Mouse (Mus musculus): ENCODE data around the gene Snca. TPM values are rescaled to one million over a fixed set of nuclear protein-coding genes. Genes with fewer than 3 reads are reported as not detected.
"Not testable (repeated sequence)": the region's sequence is repeated elsewhere in the genome, so short reads cannot be mapped to it uniquely, and the experiment has no call there.

Snca gene
- total and polyA plus RNA-seq, 2 experiments from 2014 or later, result 2.4 to 15.7 TPM

DNA sequence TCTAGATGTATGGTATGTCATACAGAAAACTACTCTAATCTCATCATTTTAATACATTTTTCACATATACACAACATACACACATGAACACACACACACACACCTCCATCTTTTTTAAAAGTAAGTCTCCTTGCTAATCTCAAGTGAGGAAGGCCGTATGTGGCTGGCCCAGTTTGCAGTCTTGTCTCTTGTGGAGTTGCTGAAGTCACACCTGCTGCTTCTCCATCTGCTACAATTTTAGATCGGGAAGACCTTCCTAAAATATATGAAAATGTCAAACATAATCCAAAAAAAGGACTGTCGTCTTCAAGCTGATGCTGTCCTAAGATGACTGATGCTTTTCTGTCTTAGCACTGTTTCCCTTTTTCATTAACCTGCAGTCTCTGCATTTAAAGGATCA lies 112.1 kb downstream of the Snca start:
- no peak for TF ChIP-seq CTCF (IDR thresholded peaks at IDR 0.05; ENCODE audit: low read depth)
- Histone ChIP-seq H3K9ac (replicated peaks; ENCODE audit: low read depth, low read length) (no peak overlapping the region), H3K27ac (ENCODE audit: low read depth) (no peak overlapping the region), H3K27me3 (ENCODE audit: control insufficient read depth, insufficient read depth, low read length) (no peaks in the 10 kb centered on the region), H3K4me3 (ENCODE audit: low read depth, low read length) (no peak overlapping the region), H3K4me2 (ENCODE audit: low read depth, low read length) (no peak overlapping the region), H3K4me1 (ENCODE audit: control insufficient read depth, insufficient read depth) (no peaks in the 10 kb centered on the region), H3K36me3 (replicated peaks; ENCODE audit: control insufficient read depth, insufficient read depth, low read length) (no peaks in the 10 kb centered on the region), H3K9me3 (replicated peaks; ENCODE audit: control insufficient read depth, low read length) (no peaks in the 10 kb centered on the region)
- DNase-seq (ENCODE audit: low spot score) (no peak), ATAC-seq (ENCODE audit: insufficient read depth, low read depth) (no peak)
- WGBS, result 73% methylated on average over 3 of the region's 3 CpGs

DNA sequence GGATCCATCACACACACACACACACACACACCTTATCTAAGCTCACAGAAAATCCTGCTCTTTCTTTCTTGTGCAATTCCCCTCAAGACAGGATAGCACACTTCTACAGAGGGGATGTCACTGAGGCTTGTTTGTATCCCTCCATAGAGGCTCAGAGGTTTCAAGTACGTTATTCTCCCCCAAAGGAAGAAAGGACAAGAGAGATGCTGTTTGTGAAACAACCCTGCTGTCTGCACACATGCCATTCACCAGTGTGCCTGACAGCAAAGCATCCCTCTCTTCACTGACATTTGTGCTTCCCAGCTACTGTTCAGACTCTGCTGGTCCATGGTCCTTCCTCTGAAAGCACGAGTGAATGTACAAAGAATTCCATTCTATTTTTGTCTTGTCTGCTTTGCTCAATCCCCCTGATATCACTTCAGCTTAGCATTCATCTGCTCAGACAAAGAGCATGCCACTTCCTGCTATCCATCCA lies 119.6 kb downstream of the Snca start:
- Histone ChIP-seq H3K4me1 (ENCODE audit: control insufficient read depth, insufficient read depth) (peaks cover 3% of the 10 kb centered on the region; the same call in 1 of the 2 replicates), H3K4me3 (ENCODE audit: low read depth, low read length) (no peak overlapping the region), H3K9ac (replicated peaks; ENCODE audit: low read depth, low read length) (no peak overlapping the region), H3K4me2 (ENCODE audit: low read depth, low read length) (no peak overlapping the region), H3K27me3 (ENCODE audit: control insufficient read depth, insufficient read depth, low read length) (no peaks in the 10 kb centered on the region), H3K27ac (ENCODE audit: low read depth) (no peak overlapping the region), H3K36me3 (replicated peaks; ENCODE audit: control insufficient read depth, insufficient read depth, low read length) (no peaks in the 10 kb centered on the region), H3K9me3 (replicated peaks; ENCODE audit: control insufficient read depth, low read length) (no peaks in the 10 kb centered on the region)
- no peak for ATAC-seq (ENCODE audit: insufficient read depth, low read depth)
- 4% methylated on average over 2 of the region's 2 CpGs for WGBS
- no peak for DNase-seq (ENCODE audit: low spot score)
- TF ChIP-seq EP300 (IDR thresholded peaks at IDR 0.05; ENCODE audit: low read depth) (no peak), CTCF (IDR thresholded peaks at IDR 0.05; ENCODE audit: low read depth) (no peak)

DNA sequence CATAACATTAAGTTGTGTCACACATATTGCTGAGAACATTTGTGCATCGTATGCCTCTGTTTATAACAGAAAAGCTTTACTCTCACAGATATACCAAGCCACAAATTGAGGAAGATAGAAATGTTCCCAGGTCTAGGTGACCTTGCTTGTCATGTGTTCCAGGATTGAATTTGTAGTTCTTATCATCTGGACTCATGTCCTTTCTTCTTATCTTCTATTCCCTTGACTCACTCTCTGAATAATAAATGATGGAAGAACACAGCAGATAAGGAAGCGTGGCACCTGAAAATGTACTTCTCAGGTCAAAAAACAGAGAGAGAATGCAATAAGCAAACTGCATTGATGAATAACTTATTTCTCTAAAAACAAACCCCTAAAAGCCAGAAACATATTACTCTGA lies 131.6 kb downstream of the Snca start:
- Histone ChIP-seq H3K9me3 (replicated peaks; ENCODE audit: control insufficient read depth, low read length) (no peaks in the 10 kb centered on the region), H3K9ac (replicated peaks; ENCODE audit: low read depth, low read length) (no peak overlapping the region), H3K27me3 (ENCODE audit: control insufficient read depth, insufficient read depth, low read length) (no peaks in the 10 kb centered on the region), H3K4me3 (ENCODE audit: low read depth, low read length) (no peak overlapping the region), H3K4me1 (ENCODE audit: control insufficient read depth, insufficient read depth) (no peaks in the 10 kb centered on the region), H3K36me3 (replicated peaks; ENCODE audit: control insufficient read depth, insufficient read depth, low read length) (no peaks in the 10 kb centered on the region), H3K4me2 (ENCODE audit: low read depth, low read length) (no peak overlapping the region), H3K27ac (ENCODE audit: low read depth) (no peak overlapping the region)
- WGBS, result 55% methylated on average over 2 of the region's 2 CpGs
- ATAC-seq (ENCODE audit: insufficient read depth, low read depth), result no peak
- no peak for TF ChIP-seq EP300 (IDR thresholded peaks at IDR 0.05; ENCODE audit: low read depth)
- no peak for TF ChIP-seq CTCF (IDR thresholded peaks at IDR 0.05; ENCODE audit: low read depth)
- DNase-seq (ENCODE audit: low spot score), result no peak

DNA sequence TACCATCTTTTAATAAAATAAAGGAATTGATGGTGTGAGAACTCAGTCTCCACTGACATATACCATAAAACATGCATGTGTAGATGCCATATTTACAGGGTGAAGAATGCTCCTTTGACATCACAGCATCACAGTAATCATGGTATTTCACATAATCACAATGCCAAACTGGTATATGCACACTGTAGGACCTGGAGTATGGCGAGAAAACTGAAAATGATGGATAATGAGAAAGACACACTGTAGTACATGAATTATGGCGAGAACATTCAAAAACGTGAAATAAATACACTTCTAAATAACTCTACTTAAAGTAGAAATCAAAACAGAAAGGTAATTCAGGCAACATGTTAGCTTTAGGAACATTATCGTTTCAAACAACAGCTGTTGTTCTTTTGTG lies 142.6 kb downstream of the Snca start:
- not testable (repeated sequence) for H3K4me2 ChIP-seq (ENCODE audit: low read depth, low read length); DNase-seq (ENCODE audit: low spot score); H3K4me3 ChIP-seq (ENCODE audit: low read depth, low read length); H3K9ac ChIP-seq (replicated peaks; ENCODE audit: low read depth, low read length); H3K36me3 ChIP-seq (replicated peaks; ENCODE audit: control insufficient read depth, insufficient read depth, low read length); H3K4me1 ChIP-seq (ENCODE audit: control insufficient read depth, insufficient read depth); H3K9me3 ChIP-seq (replicated peaks; ENCODE audit: control insufficient read depth, low read length); ATAC-seq (ENCODE audit: insufficient read depth, low read depth); H3K27ac ChIP-seq (ENCODE audit: low read depth); H3K27me3 ChIP-seq (ENCODE audit: control insufficient read depth, insufficient read depth, low read length)
- 74% methylated on average over 4 of the region's 4 CpGs for WGBS

DNA sequence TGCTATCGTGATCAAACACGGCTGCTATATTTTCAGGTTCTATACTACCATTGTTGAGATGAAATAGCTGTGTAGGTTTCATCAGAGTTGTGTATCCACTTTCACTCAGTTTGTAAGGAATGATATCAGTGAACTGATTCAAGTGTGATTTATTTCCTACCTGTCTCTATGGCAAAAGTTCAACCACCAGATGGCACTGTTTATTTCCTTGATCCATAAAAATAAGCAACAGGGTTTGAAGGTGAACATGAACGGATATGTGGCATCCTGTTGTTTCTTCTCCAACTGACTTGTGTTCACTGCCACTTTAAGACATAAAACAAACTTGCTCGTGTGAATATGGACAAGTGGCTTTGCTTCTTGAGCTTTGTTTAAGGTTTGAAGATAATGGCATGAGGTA lies 147.4 kb downstream of the Snca start:
- no peak for DNase-seq (ENCODE audit: low spot score)
- Histone ChIP-seq H3K4me3 (ENCODE audit: low read depth, low read length) (no peak overlapping the region), H3K4me1 (ENCODE audit: control insufficient read depth, insufficient read depth) (no peaks in the 10 kb centered on the region), H3K4me2 (ENCODE audit: low read depth, low read length) (no peak overlapping the region), H3K9ac (replicated peaks; ENCODE audit: low read depth, low read length) (no peak overlapping the region), H3K36me3 (replicated peaks; ENCODE audit: control insufficient read depth, insufficient read depth, low read length) (no peaks in the 10 kb centered on the region), H3K27ac (ENCODE audit: low read depth) (no peak overlapping the region), H3K9me3 (replicated peaks; ENCODE audit: control insufficient read depth, low read length) (no peaks in the 10 kb centered on the region), H3K27me3 (ENCODE audit: control insufficient read depth, insufficient read depth, low read length) (no peaks in the 10 kb centered on the region)
- no peak for TF ChIP-seq EP300 (IDR thresholded peaks at IDR 0.05; ENCODE audit: low read depth)
- peak; percentile 70 for TF ChIP-seq CTCF (IDR thresholded peaks at IDR 0.05; ENCODE audit: low read depth)
- ATAC-seq (ENCODE audit: insufficient read depth, low read depth), result no peak
- WGBS, result 39% methylated on average over 4 of the region's 4 CpGs

Other genes starting within 250 kb of the Snca start
- 2.8 and 7.9 TPM in 2 replicates for gene Mmrn1, start 95.1 kb upstream of the Snca start, total RNA-seq (2014; rRNA removed; ENCODE audit: low replicate concordance)
- gene Mmrn1, start 95.1 kb upstream of the Snca start, polyA plus RNA-seq (2015; fragmentation: Nextera tagmentation; extraction: Ambion mirVana), result 2.0 TPM in 2 replicates

Data from heart, postnatal 0 days (tissue).